Mouse (Mus musculus) G1E-ER4 (cell line): Measurements from ENCODE around the gene Herc6. TPM values are rescaled to one million over a fixed set of nuclear protein-coding genes. Genes with fewer than 3 reads are reported as not detected.

Experiments used
- GATA1 ChIP-seq: IDR thresholded peaks from one replicate; pipeline ENCODE4 v1.8.0; 2012; ENCODE audit warnings: low read length, inconsistent platforms
- polyA plus RNA-seq: library from polyadenylated mRNA; stranded (reverse); fragments of >175 nt; gene quantifications from 2 replicates; pipeline ENCODE4 v1.2.3, GENCODE M21; 2012

Herc6 gene
- polyA plus RNA-seq, 1 experiment: 0.12 TPM

DNA sequence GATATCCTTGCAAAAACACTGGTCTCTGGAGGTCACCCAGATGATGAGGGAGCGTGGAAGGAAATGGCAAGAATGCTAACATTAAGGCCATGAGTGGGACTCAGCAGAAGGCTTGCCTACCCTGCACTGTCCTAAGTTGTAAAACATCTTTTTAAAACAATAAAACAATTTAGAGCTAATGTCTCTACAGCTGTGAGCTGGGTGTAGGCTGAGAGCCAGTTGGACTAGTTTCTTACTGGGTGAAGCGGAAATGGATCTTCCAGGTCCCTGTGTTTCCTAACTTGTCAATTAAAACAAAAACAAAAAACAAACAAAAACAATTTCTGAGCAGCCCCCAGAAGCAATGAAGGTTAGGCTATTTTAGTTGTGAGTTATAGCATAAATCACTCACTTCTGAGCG is 112.3 kb downstream of the Herc6 start:
- TF ChIP-seq GATA1: no peak

DNA sequence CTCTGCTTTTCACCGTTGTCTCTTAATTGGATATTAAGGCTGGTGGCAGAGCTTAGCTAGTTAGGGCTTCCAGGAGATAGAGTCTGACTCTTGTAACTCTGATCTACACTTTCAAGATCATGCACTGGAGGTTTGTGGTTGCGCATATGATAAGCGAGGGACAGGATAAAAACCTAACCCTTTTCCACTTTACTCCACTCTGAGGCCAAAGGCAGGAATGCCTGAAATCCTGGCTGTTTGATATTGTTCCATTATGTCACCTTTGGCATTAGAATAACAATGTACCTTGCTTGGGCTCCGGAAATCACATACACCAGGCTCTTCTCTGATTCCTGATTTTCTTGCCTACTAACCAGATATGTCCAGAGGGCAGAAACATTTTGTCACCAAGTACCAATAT is 120.9 kb downstream of the Herc6 start:
- no peak for TF ChIP-seq GATA1

DNA sequence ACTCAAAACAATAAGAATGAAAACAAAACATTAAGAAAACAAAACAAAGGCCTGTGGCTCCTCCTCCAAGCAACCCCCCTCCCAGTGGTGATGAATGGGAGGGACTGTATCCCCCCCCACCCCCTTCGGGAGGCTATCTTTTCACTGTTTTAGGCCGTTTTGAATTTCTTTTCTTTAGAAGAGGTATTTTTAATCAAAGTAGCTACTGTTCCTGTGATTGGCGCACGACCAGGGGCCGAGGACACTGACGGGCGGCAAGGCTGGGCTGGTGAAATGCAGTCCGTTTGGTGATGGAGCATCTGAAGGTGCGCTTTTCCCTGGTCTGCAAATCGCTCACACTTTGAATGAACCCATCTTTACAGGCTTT is 121.6 kb downstream of the Herc6 start, which contains the start of gene Lancl2:
Lancl2 (plus strand) TSS at position 165 of the 367 bp plus-strand sequence.
- no peak for TF ChIP-seq GATA1

DNA sequence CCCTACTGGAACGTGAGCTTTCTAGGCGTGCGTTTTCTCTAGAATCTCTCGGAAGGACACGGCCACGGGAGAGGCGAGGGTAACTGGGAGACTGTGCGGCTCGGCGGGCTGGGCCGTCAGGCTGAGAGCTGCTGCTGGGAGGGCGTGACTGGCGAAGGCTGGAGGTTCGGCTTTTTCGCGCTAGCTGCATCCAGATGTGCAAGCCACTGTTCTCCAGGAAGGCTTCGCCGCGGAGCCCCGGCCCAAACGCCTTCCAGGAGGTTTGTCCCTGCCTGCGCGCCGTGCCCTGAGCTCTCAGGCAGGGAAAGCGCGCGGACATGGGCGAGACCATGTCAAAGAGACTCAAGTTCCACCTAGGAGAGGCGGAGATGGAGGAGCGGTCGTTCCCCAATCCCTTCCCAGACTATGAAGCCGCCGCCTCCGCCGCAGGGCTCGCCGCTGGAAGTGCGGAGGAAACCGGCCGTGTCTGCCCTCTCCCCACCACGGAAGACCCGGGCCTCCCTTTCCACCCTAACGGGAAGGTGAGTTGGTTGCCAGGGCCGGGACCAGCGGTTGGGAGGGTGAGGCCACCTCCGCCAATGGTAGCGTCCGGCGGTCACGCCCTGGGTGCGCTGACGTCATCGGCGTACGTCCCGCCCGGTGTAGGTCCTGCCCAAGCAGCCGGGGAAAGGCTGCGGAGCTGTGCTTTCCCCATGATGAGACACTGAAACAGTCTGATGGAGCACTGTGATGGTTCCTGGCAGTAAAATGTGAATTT is 122.1 kb downstream of the Herc6 start:
- no peak for TF ChIP-seq GATA1

DNA sequence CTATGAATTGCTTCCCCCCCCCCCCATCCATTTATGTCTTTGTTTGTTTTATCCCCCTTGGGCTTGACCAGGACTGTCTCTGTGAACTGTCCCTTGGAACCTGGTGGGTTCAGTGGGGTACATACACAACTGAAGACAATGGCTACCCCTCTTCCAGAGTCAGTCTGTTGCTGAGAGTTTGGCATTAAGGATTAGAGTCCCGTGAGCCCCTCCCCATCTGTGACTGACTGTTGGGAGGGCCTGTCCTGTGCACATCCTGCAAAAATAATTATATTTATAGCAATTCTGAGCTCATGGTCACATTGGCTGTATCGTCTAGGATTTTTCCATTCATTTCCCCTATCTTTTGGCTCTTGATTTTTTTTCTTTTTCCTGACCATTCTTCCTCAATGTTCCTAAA is 122.9 kb downstream of the Herc6 start:
- no peak for TF ChIP-seq GATA1

DNA sequence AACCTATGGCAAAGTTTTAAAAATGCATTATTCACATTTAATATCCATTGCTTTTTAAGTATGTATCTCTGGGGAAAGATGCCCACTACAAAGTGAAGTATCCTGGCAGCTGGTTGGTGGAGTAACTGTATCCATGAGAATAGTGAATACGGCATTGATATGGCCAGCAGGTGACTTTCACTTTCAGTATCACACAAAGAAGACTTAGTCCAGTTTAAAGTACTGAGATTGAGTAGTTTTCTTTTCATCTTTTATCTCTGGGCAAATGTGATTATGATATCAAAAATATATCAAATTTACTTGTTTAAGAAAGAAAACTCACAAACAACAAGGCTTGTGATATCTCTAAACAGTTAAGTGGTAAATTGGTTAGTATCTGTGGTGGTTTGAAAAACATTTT is 125.9 kb downstream of the Herc6 start:
- no peak for TF ChIP-seq GATA1

GRCm38 (mm10) chr6:57711726-57712125 is 130.9 kb downstream of the Herc6 start:
- TF ChIP-seq GATA1: no peak

Other genes starting within 250 kb of the Herc6 start
- gene Vmn1r17, start 217.3 kb upstream of the Herc6 start, polyA plus RNA-seq: not detected in 2 replicates
- not detected in 2 replicates for gene Vmn1r18, start 185.2 kb upstream of the Herc6 start, polyA plus RNA-seq
- gene Vmn1r19, start 177.2 kb upstream of the Herc6 start, polyA plus RNA-seq: not detected in 2 replicates
- not detected in 2 replicates for gene Vmn1r20, start 152.1 kb upstream of the Herc6 start, polyA plus RNA-seq
- not detected in 2 replicates for gene Ppm1k, start 45.5 kb upstream of the Herc6 start, polyA plus RNA-seq
- gene Pyurf, start 111.1 kb downstream of the Herc6 start, polyA plus RNA-seq: 16.5 and 23.4 TPM in 2 replicates
- gene Lancl2, start 121.5 kb downstream of the Herc6 start, polyA plus RNA-seq: 32.3 and 40.3 TPM in 2 replicates
- gene Vopp1, start 244.2 kb downstream of the Herc6 start, polyA plus RNA-seq: 5.9 and 9.4 TPM in 2 replicates